Mouse (Mus musculus) testis, adult 2 months (tissue): ENCODE measurements at regions not wholly inside any gene's neighbourhood (a gene's known extent, or its start where the extent isn't known, plus 50 kb on each side); places are given as distances from the start of the nearest gene placed in this dataset.

ENCODE experiments used
- CTCF ChIP-seq: fragments of 200-500 bp; IDR thresholded peaks from 2 replicates; pipeline ENCODE4 v1.5.1; 2012; ENCODE audit warnings: low read depth, mild to moderate bottlenecking, inconsistent platforms, low read length, moderate library complexity; ENCODE audit not compliant: control insufficient read depth, insufficient read depth, insufficient replicate concordance
- POLR2A ChIP-seq: fragments of 200-500 bp; IDR thresholded peaks from 2 replicates; pipeline ENCODE4 v1.6.1; 2012; ENCODE audit warnings: low read depth, mild to moderate bottlenecking, inconsistent platforms, low read length, moderate library complexity; ENCODE audit not compliant: control insufficient read depth

- TF ChIP-seq CTCF (no peak), POLR2A (no peak)
These were observed 50.6 kb upstream of the Kif2a start for GRCm38 (mm10) chr13:107072345-107073038.
